Mouse (Mus musculus) embryonic facial prominence, embryonic 13.5 days (tissue): ENCODE data around the gene Cdc42se1. TPM values are rescaled to one million over a fixed set of nuclear protein-coding genes. Genes with fewer than 3 reads are reported as not detected.
A peak's percentile ranks its signal among the peaks of the same experiment; 100 is the strongest.

Experiments
- ATAC-seq: fragments of 200-750 bp; cut with Nextera tagmentation; 2 replicates; pipeline ENCODE4 v1.8.0; 2017; ENCODE audit warnings: low read depth; ENCODE audit not compliant: insufficient number of reproducible peaks, insufficient read depth, low FRiP score, low TSS enrichment
- H3K27ac ChIP-seq: fragments of 300-500 bp; sonication (generic); 2 replicates; pipeline ENCODE4 v1.5.1; 2015; ENCODE audit warnings: moderate library complexity, mild to moderate bottlenecking, inconsistent platforms
- H3K27me3 ChIP-seq: fragments of 300-500 bp; sonication (generic); 2 replicates; pipeline ENCODE4 v1.6.1; 2015; ENCODE audit warnings: mild to moderate bottlenecking, inconsistent platforms
- H3K36me3 ChIP-seq: fragments of 300-500 bp; sonication (generic); 2 replicates; pipeline ENCODE4 v1.6.1; 2015; ENCODE audit warnings: mild to moderate bottlenecking, inconsistent platforms
- H3K4me1 ChIP-seq: fragments of 300-500 bp; sonication (generic); 2 replicates; pipeline ENCODE4 v1.6.1; 2015; ENCODE audit warnings: inconsistent platforms
- H3K4me2 ChIP-seq: fragments of 300-500 bp; sonication (generic); 2 replicates; pipeline ENCODE4 v1.6.1; 2015; ENCODE audit warnings: moderate library complexity, mild to moderate bottlenecking, inconsistent platforms
- H3K4me3 ChIP-seq: fragments of 300-500 bp; sonication (generic); 2 replicates; pipeline ENCODE4 v1.5.1; 2015; ENCODE audit warnings: mild to moderate bottlenecking, inconsistent platforms
- H3K9ac ChIP-seq: fragments of 300-500 bp; sonication (generic); 2 replicates; pipeline ENCODE4 v1.6.1; 2015; ENCODE audit warnings: mild to moderate bottlenecking, inconsistent platforms
- H3K9me3 ChIP-seq: fragments of 300-500 bp; sonication (generic); 2 replicates; pipeline ENCODE4 v1.6.1; 2016; ENCODE audit warnings: inconsistent platforms
- WGBS: fragments of 180-500 bp; shearing (Covaris S2); methylation state at CpG from one replicate; pipeline ENCODE4 v1.1.7; 2015; ENCODE audit warnings: mixed read lengths; 5-methylcytosine and 5-hydroxymethylcytosine counted together
- polyA plus RNA-seq: library from polyadenylated mRNA; unstranded; fragments of >200 nt; fragmentation: Nextera tagmentation; extraction: Ambion mirVana; gene quantifications from 2 replicates; pipeline ENCODE4 v1.2.1, GENCODE M21; 2015

Cdc42se1 gene
- polyA plus RNA-seq, 1 experiment from 2014 or later, result 91.2 TPM

DNA sequence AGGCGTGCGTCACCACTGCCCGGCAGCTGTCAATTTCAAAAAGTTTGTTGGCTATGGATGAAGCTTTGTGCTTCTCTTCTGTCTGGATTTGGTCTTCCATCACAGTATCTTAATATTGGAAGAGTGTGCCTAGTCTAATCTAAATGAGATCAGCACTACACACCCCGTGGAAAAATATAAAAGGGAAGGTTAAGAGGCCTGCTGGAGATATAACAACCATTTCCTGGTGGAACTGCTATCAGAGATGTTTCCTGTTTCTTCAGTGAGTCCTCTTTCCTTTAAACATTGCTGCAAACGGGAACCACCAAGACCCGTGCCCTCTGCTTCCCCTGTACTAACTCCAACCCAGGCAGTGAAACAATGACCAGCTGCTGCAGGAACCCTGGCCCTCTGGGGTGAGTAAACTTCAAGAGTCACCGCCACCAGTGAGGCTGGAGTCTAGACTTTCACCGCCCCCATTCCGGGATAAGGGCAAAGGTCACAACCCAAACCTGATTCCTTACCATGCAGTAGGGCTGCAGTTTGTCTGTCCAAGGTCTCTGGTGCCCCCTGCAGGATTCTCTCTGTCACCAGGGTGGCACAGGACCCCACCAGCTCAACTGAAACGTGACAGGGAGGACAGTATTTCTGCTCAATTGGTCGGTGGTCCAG, 34.7 kb downstream of the Cdc42se1 start:
- no peaks in the 10 kb centered on the region for H3K4me1 ChIP-seq
- H3K36me3 ChIP-seq, result peaks cover 91% of the 10 kb centered on the region
- 43% methylated on average over 11 of the region's 11 CpGs for WGBS
- no peak overlapping the region for H3K4me3 ChIP-seq
- no peak overlapping the region for H3K27ac ChIP-seq
- H3K9me3 ChIP-seq, result no peaks in the 10 kb centered on the region
- H3K27me3 ChIP-seq, result no peaks in the 10 kb centered on the region
- ATAC-seq, result no peak
- H3K9ac ChIP-seq, result no peak overlapping the region
- no peak overlapping the region for H3K4me2 ChIP-seq

DNA sequence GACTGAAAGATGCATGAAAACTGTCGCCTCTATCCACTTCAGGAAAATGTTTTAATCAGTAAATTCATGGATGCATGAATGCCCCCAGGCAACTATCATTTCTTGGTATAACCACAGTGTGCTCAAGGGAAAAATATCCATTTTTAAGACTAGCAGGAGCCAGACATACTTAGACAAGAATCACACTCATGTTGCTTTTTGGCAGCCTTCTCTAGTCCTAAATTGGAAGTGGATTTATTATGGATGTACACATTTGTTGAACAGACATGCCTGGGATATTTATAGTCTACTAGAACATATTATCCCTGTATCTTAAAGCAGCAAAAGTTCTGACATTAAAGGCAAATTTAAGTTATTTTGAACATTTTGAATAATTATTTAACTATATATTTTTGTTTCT, 36.2 kb downstream of the Cdc42se1 start:
- WGBS, result 69% methylated on average over 1 of the region's 1 CpGs
- no peak overlapping the region for H3K4me2 ChIP-seq
- H3K9me3 ChIP-seq, result no peaks in the 10 kb centered on the region
- no peak overlapping the region for H3K4me3 ChIP-seq
- H3K9ac ChIP-seq, result no peak overlapping the region
- H3K36me3 ChIP-seq, result peaks cover 90% of the 10 kb centered on the region
- H3K27me3 ChIP-seq, result no peaks in the 10 kb centered on the region
- H3K4me1 ChIP-seq, result no peaks in the 10 kb centered on the region
- ATAC-seq, result no peak
- no peak overlapping the region for H3K27ac ChIP-seq

DNA sequence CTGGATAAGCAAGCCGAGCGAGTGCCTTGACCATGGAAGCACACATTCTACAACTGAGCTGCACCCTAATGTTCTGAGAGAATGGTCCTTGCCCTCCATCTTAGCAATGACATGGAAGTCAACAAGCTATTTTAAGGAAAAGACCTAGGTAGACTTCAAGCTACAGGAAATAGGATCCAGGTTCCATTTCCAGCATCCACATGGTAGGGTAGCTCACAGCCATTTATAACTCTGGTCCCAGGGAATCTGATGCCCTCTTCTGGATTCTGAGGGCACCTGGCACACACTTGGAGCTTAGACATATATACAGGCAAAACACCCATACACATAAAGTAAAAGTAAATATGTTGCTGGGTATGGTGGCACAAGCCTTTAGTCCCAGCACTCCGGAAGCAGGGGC, 37.5 kb downstream of the Cdc42se1 start:
- no peak overlapping the region for H3K27ac ChIP-seq
- H3K36me3 ChIP-seq, result peaks cover 79% of the 10 kb centered on the region
- 93% methylated on average over 3 of the region's 3 CpGs for WGBS
- H3K9me3 ChIP-seq, result no peaks in the 10 kb centered on the region
- no peak overlapping the region for H3K9ac ChIP-seq
- no peak for ATAC-seq
- H3K4me1 ChIP-seq, result no peaks in the 10 kb centered on the region
- no peak overlapping the region for H3K4me3 ChIP-seq
- H3K27me3 ChIP-seq, result no peaks in the 10 kb centered on the region
- no peak overlapping the region for H3K4me2 ChIP-seq

DNA sequence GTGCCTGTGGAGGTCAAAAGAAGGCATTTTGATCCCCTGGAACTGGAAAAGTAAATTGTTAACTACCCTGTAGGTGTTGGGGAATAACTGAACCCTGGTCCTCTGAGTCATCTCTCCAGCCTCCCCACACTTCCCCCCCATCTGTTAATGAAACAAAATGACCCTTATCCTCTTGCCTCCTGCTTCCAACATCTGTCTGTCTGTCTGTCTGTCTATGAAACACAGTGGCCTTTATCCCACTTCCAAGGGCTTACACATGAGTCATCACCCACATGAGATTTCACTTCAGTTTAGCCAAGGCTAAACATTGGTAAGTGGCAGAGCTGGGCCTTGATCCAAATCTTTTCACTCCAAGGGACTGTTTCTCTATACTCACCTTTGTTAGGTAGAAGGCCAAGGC, 39.3 kb downstream of the Cdc42se1 start:
- Histone ChIP-seq H3K27me3 (no peaks in the 10 kb centered on the region), H3K4me1 (no peaks in the 10 kb centered on the region), H3K9ac (no peak overlapping the region), H3K4me2 (no peak overlapping the region), H3K27ac (no peak overlapping the region), H3K4me3 (no peak overlapping the region), H3K9me3 (no peaks in the 10 kb centered on the region), H3K36me3 (peaks cover 62% of the 10 kb centered on the region)
- no peak for ATAC-seq

DNA sequence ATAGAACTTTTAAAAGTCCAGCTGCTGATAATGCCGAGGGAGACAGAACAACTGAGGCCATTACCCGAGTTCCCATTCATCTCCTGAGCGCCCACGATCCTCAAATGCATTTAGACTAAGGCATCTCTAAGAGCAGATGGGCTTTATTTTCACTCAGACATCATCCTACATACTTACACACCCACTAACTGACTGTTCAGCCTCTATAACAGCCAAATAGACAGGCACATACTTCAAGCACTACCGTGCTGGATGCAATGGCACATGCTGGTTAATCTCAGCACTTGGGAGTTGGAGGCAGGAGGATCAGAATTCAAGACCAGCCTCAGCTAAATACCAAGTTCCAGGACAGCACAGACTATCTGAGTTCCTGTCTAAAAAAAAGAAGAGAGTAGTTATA, 41.3 kb downstream of the Cdc42se1 start:
- Histone ChIP-seq H3K9me3 (no peaks in the 10 kb centered on the region), H3K27ac (no peak overlapping the region), H3K36me3 (peaks cover 45% of the 10 kb centered on the region), H3K4me3 (no peak overlapping the region), H3K9ac (no peak overlapping the region), H3K4me2 (no peak overlapping the region), H3K27me3 (no peaks in the 10 kb centered on the region), H3K4me1 (no peaks in the 10 kb centered on the region)
- ATAC-seq, result no peak
- 83% methylated on average over 5 of the region's 5 CpGs for WGBS

DNA sequence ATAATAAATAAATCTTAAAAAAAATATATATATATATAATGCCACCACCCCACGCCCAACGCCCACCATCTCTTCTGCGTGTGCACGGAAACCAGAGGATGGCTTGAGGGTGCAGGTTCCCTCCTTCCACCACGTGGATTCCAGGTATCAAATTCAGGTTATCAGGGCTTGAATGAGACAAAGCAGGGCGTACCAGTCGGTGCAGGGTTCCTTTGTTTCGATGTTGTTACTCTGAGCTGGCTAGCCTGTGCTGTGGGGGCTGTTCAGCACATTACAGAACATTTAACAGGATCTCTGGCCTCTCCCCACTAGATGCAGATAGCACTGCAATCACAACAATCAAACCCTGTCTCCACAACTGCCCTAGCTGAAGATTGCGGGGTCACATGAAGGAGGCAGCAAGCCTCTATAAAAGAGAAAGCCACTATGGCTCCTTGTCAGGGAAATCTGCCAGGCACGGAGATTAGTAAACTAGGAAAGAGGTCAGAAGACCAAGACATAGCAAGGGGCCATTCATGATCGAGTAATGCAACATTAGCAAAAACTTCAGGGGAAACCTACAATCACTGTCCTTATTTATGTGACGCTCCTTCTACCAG, 42.3 kb downstream of the Cdc42se1 start:
- Histone ChIP-seq H3K27ac (no peak overlapping the region), H3K27me3 (no peaks in the 10 kb centered on the region), H3K9me3 (no peaks in the 10 kb centered on the region), H3K9ac (no peak overlapping the region), H3K4me2 (no peak overlapping the region), H3K4me3 (no peak overlapping the region), H3K36me3 (peaks cover 37% of the 10 kb centered on the region), H3K4me1 (no peaks in the 10 kb centered on the region)
- 82% methylated on average over 12 of the region's 12 CpGs for WGBS
- no peak for ATAC-seq

DNA sequence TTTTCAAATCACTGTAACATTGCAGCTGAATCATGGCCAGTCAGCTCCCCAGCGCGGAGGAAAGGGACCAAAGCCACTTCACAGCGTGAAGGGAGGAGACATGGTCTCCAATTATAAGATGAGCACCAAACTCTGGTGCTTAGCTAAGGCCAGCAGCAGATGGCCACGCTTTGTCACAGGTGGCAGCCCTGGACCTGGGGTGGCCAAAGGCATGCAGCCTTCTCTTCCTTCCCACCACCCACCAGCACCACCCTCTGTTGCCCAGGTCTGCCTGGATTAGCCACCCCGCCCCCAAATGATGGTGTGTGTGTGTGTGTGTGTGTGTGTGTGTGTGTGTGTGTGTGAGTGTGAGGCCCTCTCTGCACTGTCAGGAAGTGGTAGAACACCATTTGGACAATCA, 44.9 kb downstream of the Cdc42se1 start:
- no peak for ATAC-seq
- Histone ChIP-seq H3K27me3 (no peaks in the 10 kb centered on the region), H3K4me2 (no peak overlapping the region), H3K9me3 (no peaks in the 10 kb centered on the region), H3K27ac (no peak overlapping the region), H3K9ac (no peak overlapping the region), H3K36me3 (peaks cover 11% of the 10 kb centered on the region), H3K4me3 (no peak overlapping the region), H3K4me1 (no peaks in the 10 kb centered on the region)
- WGBS, result 91% methylated on average over 5 of the region's 5 CpGs

DNA sequence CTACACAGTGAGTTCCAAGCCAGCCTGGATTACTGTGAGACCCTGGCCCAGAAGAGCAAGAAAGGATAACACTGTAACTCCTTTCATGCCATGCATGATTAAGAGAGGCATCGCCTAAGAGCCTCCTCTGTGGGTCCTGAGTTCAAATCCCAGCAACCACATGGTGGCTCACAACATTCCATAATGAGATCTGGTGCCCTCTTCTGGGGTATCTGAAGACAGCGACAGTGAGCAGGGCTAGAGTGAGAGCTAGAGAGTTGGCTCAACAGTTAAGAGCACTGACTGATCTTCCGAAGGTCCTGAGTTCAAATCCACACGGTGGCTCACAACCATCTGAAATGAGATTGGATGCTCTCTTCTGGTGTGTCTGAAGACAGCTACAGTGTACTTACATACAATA, 45.9 kb downstream of the Cdc42se1 start:
- no peak overlapping the region for H3K4me2 ChIP-seq
- H3K36me3 ChIP-seq, result peaks cover 1% of the 10 kb centered on the region; the same call in 1 of the 2 replicates
- H3K4me1 ChIP-seq, result no peaks in the 10 kb centered on the region
- no peak overlapping the region for H3K9ac ChIP-seq
- 90% methylated on average over 4 of the region's 4 CpGs for WGBS
- no peak overlapping the region for H3K4me3 ChIP-seq
- H3K9me3 ChIP-seq, result no peaks in the 10 kb centered on the region
- no peaks in the 10 kb centered on the region for H3K27me3 ChIP-seq
- no peak for ATAC-seq
- no peak overlapping the region for H3K27ac ChIP-seq

DNA sequence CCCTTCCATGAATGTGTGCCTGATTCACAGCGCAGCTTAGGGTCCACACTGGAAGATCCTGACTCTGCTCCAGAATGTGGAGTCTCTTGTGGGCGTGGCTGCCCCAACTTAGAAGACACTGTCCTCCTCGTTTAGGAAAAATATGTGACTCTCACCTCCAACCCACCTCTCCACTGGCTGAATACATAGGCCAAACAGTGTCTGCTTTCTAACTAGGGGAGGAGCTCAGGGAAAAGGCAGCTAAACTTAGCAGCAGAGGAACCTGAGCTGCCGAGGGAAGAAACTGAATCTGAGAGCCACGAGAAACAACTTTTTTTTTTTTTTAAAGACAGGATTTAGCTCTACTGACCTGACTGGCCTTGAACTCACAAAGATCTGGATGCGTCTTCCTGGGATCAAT, 46.6 kb downstream of the Cdc42se1 start:
- Histone ChIP-seq H3K9me3 (no peaks in the 10 kb centered on the region), H3K27me3 (no peaks in the 10 kb centered on the region), H3K4me1 (no peaks in the 10 kb centered on the region), H3K4me2 (no peak overlapping the region), H3K4me3 (no peak overlapping the region), H3K36me3 (no peaks in the 10 kb centered on the region), H3K9ac (no peak overlapping the region), H3K27ac (no peak overlapping the region)
- 67% methylated on average over 6 of the region's 6 CpGs for WGBS
- ATAC-seq, result no peak

DNA sequence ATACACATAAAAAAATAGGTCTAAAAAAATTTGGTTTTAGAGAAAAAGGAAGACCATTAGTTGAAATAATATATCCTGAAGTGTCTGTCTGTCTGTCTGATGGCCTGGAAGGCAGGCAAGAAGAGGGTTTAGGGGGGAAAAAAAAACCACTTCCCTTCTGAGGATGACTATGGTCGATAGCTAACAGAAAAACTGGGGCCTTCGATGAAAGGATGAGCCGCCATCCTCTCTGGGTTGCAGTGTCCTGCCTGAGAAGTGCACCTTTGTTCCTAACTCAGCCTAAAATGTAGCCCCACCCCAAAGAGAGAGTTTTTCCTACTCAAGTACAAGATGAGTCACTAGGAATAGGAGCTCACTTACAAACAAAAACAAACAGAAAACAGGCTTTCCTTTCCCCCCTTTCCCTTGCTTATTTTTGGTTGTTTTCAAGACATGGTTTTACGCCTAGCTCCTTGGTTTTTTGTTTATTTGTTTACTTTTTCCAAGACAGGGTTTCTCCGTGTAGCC, 47.9 kb downstream of the Cdc42se1 start:
- peaks cover 5% of the 10 kb centered on the region for H3K4me1 ChIP-seq
- WGBS, result 75% methylated on average over 5 of the region's 5 CpGs

DNA sequence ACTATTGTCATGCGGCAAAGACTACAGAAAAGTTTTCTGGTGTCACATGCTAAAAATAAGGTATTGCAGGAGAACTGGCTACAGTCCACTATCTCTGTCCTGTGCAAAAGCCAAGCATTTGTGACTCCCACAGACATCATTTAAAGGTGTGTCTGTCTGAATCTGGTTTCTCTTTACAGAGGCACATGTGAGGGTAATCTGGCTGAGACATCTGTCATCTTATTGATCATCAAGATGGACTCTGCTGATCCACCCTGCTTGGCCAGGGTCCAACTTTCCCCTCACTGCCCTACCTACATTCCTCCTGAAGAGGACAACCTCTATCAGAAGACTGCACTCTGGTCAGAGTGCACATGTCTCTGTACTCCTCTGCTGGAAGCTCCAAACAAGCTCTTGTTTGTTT, 48.6 kb downstream of the Cdc42se1 start:
- Histone ChIP-seq H3K9me3 (no peaks in the 10 kb centered on the region), H3K9ac (no peak overlapping the region), H3K4me3 (no peak overlapping the region), H3K4me1 (peaks cover 5% of the 10 kb centered on the region), H3K27ac (0 out of 2 replicates have a peak overlapping the region, but pooled peaks have one; percentile 11), H3K36me3 (no peaks in the 10 kb centered on the region), H3K27me3 (no peaks in the 10 kb centered on the region), H3K4me2 (no peak overlapping the region)
- 96% methylated on average over 1 of the region's 1 CpGs for WGBS
- no peak for ATAC-seq

More for the DNA sequence above, 47.9 kb downstream of the Cdc42se1 start:
- Histone ChIP-seq H3K27ac (no peak overlapping the region), H3K4me3 (no peak overlapping the region), H3K9me3 (no peaks in the 10 kb centered on the region), H3K9ac (no peak overlapping the region), H3K4me2 (no peak overlapping the region), H3K36me3 (no peaks in the 10 kb centered on the region), H3K27me3 (no peaks in the 10 kb centered on the region)
- no peak for ATAC-seq

DNA sequence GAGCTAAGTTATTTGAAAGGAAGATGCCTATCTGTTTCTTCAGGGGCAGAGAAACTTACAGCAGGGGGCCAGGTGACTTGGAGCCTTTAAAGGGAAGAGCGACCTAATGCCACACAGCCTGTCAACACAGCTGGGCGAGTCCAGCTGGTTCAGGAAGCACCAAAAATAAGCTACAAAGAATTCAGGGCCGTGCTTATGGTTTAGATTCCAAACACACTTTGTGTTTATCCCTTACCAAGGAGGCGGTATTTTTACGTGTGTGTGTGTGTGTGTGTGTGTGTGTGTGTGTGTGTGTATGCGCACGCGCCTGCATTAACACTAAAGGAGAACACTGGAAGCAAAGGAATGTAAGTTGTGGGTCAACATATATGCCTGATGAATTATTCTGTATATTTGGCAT, 52.2 kb downstream of the Cdc42se1 start:
- no peak for ATAC-seq
- peak overlapping the region; percentile 77 for H3K4me3 ChIP-seq
- 14% methylated on average over 8 of the region's 8 CpGs for WGBS
- H3K36me3 ChIP-seq, result no peaks in the 10 kb centered on the region
- H3K27me3 ChIP-seq, result no peaks in the 10 kb centered on the region
- H3K27ac ChIP-seq, result peak overlapping the region; percentile 91
- H3K9ac ChIP-seq, result peak overlapping the region; percentile 89
- peaks cover 22% of the 10 kb centered on the region for H3K4me1 ChIP-seq
- H3K9me3 ChIP-seq, result no peaks in the 10 kb centered on the region
- H3K4me2 ChIP-seq, result peak overlapping the region; percentile 83
